Mouse (Mus musculus): ENCODE data around the gene Gm17521. TPM values are rescaled to one million over a fixed set of nuclear protein-coding genes. Genes with fewer than 3 reads are reported as not detected.
"Not testable (repeated sequence)": the region's sequence is repeated elsewhere in the genome, so short reads cannot be mapped to it uniquely, and the experiment has no call there.

The Gm17521 gene
- not detected for total RNA-seq (2021)

- not testable (repeated sequence) for DNase-seq (ENCODE audit: extremely low spot score in 1 of 2, low spot score in 1 of 2)
These were observed at the start of gene Gm17521 for GRCm38 (mm10) chrX:123029569-123029968. Gene Gm17521, minus strand, starts transcription at chrX:123029669.

GRCm38 (mm10) chrX:123043956-123044355 is 14.5 kb upstream of the Gm17521 start:
- no peak for DNase-seq (ENCODE audit: extremely low spot score in 1 of 2, low spot score in 1 of 2)

- no peak for DNase-seq (ENCODE audit: extremely low spot score in 1 of 2, low spot score in 1 of 2)
These were observed 14.0 kb upstream of the Gm17521 start for GRCm38 (mm10) chrX:123043516-123043915.

Other genes starting within 250 kb of the Gm17521 start
- 1 to 10 TPM; 2.9 to 5.9 TPM for gene Cldn34c1, start 73.8 kb upstream of the Gm17521 start, total RNA-seq (2021)
- not detected for gene Srsx, start 192.8 kb upstream of the Gm17521 start, total RNA-seq (2021)
- gene Gm17577, start 217.2 kb upstream of the Gm17521 start, total RNA-seq (2021), result not detected

All from layer of hippocampus, postnatal 25 days (tissue).